Mouse (Mus musculus): ENCODE measurements around the gene Foxp1. TPM values are rescaled to one million over a fixed set of nuclear protein-coding genes. Genes with fewer than 3 reads are reported as not detected.
A peak's percentile ranks its signal among the peaks of the same experiment; 100 is the strongest.

Foxp1 gene
- total RNA-seq, 2 experiments from 2014 or later, result 12.3 to 26.5 TPM

GRCm38 (mm10) chr6:99489423-99489822, 33.1 kb downstream of the Foxp1 start:
- ATAC-seq (replicated peaks; ENCODE audit: low FRiP score, poor library complexity, severe bottlenecking), result no peak

- ATAC-seq (replicated peaks; ENCODE audit: low FRiP score, poor library complexity, severe bottlenecking), result no peak
These were observed 36.5 kb downstream of the Foxp1 start for GRCm38 (mm10) chr6:99485884-99486640.

GRCm38 (mm10) chr6:99485217-99485883, 37.2 kb downstream of the Foxp1 start:
- ATAC-seq (replicated peaks; ENCODE audit: low FRiP score, poor library complexity, severe bottlenecking), result no peak

- ATAC-seq (replicated peaks; ENCODE audit: low FRiP score, poor library complexity, severe bottlenecking), result no peak
These were observed 37.7 kb downstream of the Foxp1 start for GRCm38 (mm10) chr6:99484884-99485216.

- no peak for ATAC-seq (replicated peaks; ENCODE audit: low FRiP score, poor library complexity, severe bottlenecking)
These were observed 38.3 kb downstream of the Foxp1 start for GRCm38 (mm10) chr6:99484197-99484725.

GRCm38 (mm10) chr6:99483556-99483955, 39.0 kb downstream of the Foxp1 start:
- no peak for ATAC-seq (replicated peaks; ENCODE audit: low FRiP score, poor library complexity, severe bottlenecking)

- ATAC-seq (replicated peaks; ENCODE audit: low FRiP score, poor library complexity, severe bottlenecking), result no peak
These were observed 41.0 kb downstream of the Foxp1 start for GRCm38 (mm10) chr6:99481568-99481967.

GRCm38 (mm10) chr6:99478873-99479650, 43.5 kb downstream of the Foxp1 start:
- ATAC-seq (replicated peaks; ENCODE audit: low FRiP score, poor library complexity, severe bottlenecking), result no peak

GRCm38 (mm10) chr6:99475040-99475439, 47.5 kb downstream of the Foxp1 start:
- no peak for ATAC-seq (replicated peaks; ENCODE audit: low FRiP score, poor library complexity, severe bottlenecking)

GRCm38 (mm10) chr6:99470906-99471305, 51.6 kb downstream of the Foxp1 start:
- ATAC-seq (replicated peaks; ENCODE audit: low FRiP score, poor library complexity, severe bottlenecking), result no peak

- no peak for ATAC-seq (replicated peaks; ENCODE audit: low FRiP score, poor library complexity, severe bottlenecking)
These were observed 53.2 kb downstream of the Foxp1 start for GRCm38 (mm10) chr6:99469134-99469834.

GRCm38 (mm10) chr6:99467831-99468230, 54.7 kb downstream of the Foxp1 start:
- no peak for ATAC-seq (replicated peaks; ENCODE audit: low FRiP score, poor library complexity, severe bottlenecking)

GRCm38 (mm10) chr6:99467109-99467508, 55.4 kb downstream of the Foxp1 start:
- no peak for ATAC-seq (replicated peaks; ENCODE audit: low FRiP score, poor library complexity, severe bottlenecking)

GRCm38 (mm10) chr6:99466354-99466753, 56.2 kb downstream of the Foxp1 start:
- no peak for ATAC-seq (replicated peaks; ENCODE audit: low FRiP score, poor library complexity, severe bottlenecking)

GRCm38 (mm10) chr6:99464449-99464848, 58.1 kb downstream of the Foxp1 start:
- ATAC-seq (replicated peaks; ENCODE audit: low FRiP score, poor library complexity, severe bottlenecking), result no peak

- no peak for ATAC-seq (replicated peaks; ENCODE audit: low FRiP score, poor library complexity, severe bottlenecking)
These were observed 58.6 kb downstream of the Foxp1 start for GRCm38 (mm10) chr6:99463906-99464305.

- no peak for ATAC-seq (replicated peaks; ENCODE audit: low FRiP score, poor library complexity, severe bottlenecking)
These were observed 63.7 kb downstream of the Foxp1 start for GRCm38 (mm10) chr6:99458775-99459174.

- 0 out of 2 replicates have a peak, but pooled peaks have one; percentile 9 for ATAC-seq (replicated peaks; ENCODE audit: low FRiP score, poor library complexity, severe bottlenecking)
These were observed 68.6 kb downstream of the Foxp1 start for GRCm38 (mm10) chr6:99453763-99454520.

GRCm38 (mm10) chr6:99452638-99453185, 69.8 kb downstream of the Foxp1 start:
- ATAC-seq (replicated peaks; ENCODE audit: low FRiP score, poor library complexity, severe bottlenecking), result no peak

Measured in erythroblast, adult 5-6 weeks (primary cell).